Mouse (Mus musculus) c-Kit-positive CD71-negative TER-119-negative erythroid progenitor cells, embryonic 14.5 days (primary cell): ENCODE results near the gene Emd.

Source experiments
- DNase-seq: peaks from one replicate; pipeline ENCODE4 v3.0.0-alpha.2; 2013; ENCODE audit warnings: low read depth

Emd gene

DNA sequence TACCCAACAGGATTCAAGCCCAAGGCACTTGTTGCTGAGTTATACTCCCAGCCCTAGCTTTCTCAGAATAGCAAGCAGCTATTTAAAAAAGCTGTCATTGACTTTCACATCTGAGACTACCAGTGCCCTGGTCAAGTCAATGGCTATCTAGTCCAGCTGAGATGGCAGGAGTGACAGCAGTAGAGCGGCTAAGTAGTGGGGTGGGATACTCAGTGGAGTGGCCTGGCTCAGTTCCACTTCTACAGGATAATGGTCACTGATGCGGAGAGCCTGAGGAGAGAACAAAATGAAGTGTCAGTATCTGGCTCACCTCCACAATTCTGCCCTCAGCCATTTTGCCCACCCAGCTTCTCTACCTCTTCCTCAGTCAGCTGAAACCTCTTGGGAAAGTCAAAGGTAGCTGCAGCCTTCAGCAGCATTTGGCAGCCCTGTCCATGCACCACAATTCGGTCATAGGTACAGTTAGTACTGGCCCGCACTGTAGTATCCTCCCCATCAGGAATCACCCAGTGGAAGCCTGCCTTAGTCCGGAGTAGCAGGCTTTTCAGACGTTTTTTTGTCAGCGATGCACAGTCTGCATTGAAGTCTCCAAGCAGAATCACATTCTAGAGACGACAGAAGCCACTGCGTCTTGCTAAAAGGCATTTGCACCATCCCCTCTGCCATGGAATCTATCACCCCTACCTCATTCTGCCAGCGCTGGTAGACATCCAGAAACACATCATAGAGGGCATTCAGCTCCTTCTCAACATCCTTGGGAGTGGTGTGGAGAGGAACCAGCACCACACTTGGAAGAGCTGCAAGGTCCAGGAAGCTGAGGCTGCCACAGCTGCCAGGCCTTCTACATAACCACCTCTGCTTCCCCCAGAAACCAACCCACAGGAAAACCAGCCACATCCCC lies 19.2 kb downstream of the Emd start:
- no peak for DNase-seq

DNA sequence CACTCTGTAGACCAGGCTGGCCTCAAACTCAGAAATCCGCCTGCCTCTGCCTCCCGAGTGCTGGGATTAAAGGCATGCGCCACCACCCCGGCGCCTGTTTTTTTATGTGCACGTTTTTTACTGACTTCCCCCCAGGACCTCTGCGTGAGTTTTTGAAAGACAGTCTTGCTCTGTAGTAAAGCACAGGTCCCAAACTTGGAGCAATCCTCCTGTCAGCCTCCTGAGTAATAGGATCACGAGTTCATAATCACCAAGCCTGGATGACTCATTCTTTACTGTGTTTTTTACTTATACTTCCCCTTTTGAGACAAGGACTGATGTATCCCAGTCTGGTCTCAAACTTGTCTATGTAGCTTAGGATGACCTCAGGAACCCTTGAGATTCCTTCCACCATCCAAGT lies 23.4 kb downstream of the Emd start:
- no peak for DNase-seq

DNA sequence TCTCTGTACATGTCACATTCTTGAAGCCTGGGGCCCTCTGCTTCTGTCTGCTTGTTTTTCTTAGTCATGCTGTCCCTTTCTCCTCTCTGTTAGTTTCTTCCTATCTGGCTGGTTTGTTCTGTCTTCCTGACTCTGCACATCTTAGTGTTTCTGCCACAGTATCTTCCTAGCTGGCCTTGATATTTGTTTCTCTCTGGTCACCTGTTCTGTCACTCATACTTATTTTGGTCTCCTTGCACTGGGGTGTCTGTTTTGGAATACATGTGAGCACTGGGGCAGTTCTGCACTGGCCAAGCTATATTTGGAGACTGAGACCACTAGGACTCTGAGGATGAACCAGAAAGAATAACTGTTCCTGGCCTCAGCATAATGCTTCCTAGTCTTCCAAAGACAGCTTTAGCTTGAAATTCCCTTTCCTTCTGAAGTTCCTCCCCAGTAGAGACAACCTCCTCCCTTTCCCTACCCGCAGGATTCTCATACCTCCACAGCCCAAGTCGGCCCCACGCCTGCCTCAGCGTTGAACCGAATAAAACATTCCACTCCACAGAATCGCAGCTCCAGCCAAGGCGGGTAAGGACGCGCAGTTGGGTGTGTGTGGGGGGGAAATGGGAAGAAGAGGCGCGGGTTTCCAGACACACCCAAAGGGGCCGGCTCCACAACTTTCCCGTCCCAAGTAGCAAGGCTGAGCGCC lies 26.7 kb downstream of the Emd start:
- DNase-seq = no peak

DNA sequence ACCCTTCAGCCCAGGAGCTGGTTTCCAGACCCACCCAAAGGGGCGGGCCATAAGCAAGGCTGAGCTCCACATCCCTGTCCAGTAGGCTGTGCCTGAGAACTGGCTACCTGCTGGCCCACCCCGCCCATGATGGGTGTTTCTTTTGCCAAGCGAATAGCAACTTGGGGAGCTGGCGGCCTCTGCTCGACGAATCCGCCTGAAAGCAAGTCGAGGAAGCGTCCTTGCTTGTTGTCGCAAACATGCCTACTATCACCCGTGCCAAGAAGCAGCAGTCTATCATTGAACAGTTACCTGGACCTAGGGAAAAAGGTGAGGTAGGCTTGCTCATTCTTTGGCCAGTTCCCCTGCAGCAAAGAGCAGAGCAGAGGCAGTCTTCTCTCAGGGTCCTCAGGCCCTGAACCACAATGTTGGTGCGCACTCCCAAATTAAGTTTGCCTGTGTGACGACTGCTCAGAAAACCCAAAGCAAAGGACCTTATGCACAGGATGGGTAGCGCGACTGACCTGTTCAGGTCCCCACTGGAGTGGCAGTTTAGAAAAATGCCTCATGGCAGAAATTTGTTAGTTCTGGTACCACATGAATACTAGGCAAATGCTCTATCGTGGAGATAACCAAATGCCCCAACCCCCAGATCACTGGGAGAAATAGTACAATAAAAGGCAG lies 27.4 kb downstream of the Emd start, which contains the start of the genes Taz and Dnase1l1:
Gene Taz, plus strand, starts transcription at position 181 of the 663 bp plus-strand sequence.
Gene Dnase1l1, minus strand, starts transcription at position 606 of the 663 bp plus-strand sequence.
- DNase-seq = no peak

DNA sequence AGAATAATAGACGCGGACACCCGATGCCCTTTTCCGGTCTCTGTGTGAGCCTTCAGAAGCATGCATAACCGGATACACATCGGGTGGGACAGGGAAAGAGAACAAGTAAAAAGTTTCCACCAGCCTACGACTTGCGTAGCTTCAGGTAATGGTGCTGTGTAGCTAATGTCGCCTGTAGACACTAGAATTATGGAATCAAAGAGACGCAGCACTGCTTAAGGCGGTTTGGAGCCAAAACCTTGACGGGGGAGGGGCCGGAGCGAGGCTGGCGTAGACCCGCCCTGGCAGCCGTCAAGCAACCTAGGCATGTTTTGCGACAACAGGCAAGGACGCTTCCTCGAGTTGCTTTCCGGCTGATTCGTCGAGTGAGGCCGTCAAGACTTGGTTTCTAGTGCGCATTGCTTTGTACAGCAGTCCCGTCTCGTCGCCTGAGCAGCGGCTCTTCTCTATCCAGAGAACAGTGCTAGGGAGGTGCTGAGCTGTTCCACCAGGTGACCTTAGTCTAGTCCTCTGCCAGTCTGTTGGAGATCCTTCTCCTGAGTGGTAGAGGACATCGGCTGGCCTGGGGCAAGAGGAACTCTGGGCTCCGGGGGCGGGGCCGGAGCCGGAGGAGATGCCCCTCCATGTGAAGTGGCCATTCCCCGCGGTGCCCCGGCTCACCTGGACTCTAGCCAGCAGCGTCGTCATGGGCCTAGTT lies 28.1 kb downstream of the Emd start:
- DNase-seq = no peak

DNA sequence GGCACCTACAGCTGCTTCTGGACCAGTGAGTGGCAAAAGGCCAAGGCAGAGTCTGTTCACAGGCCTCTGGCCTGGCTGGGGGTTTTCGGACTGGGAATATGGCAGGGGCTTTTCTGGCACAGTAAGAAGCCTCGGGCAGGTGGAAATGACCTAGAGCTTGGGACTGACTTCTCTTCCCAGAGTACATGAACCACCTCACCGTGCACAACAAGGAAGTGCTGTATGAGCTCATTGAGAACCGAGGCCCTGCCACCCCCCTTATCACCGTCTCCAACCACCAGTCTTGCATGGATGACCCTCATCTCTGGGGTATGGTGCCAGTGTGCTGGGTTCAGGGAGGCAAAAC lies 28.6 kb downstream of the Emd start:
- no peak for DNase-seq

DNA sequence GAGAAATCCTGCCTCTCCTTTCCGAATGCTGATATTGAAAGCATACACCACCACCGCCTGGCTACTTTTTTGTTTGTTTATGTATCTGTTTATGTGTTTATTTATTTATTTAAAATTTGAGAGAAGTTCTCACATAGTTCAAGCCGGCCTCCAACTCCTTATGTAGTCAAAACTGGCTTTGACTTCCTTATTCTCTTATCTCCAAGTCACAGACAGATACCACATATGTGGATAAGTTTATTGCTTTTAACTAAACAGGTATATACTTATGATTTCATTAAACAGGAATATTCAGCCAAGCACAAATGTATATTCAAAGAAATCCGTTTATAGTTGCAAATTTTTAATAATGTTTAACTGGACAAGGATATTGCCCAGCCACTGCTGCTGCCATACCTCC lies 38.9 kb downstream of the Emd start:
- DNase-seq = no peak

DNA sequence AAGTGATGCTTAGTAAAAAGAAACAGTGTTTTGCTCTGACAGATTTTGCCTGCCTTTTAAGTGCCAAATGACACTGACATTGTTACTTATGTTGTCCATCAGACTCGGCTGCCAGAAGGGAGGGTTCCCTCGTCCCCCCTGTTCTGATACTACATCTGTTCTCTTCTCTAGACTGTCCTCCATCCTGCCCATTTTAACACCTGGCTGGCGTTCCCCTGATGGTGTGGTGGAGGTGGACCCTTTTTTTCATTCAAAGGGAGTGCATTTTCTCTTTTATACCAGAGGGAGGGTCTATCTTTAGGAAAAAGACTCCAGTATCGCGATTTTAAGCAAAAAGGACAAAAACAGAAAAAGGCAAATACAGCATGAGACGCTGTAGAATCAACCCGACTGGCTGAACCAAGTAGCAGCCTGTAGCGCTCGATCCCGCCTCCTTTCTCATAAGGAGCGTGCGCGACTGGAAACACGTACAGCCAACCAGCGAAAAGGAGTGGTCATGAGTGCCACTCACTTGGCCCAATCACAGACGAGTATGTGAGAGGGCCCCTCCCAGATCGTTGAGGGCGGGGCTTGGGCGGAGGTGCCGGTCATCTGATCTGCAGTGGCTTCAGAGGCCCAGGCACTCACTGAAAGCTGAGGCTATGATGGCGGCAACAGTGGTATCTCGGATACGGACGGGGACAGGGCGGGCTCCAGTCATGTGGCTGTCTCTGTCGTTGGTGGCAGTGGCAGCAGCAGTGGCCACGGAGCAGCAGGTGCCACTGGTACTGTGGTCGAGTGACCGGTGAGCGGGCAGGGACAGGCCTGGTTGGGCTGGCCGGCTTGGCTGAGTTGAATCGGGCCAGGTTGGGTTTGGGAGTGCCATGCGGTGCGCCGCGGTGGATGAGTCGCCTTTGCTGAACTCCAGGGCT lies 42.3 kb downstream of the Emd start, which contains the start of gene Atp6ap1:
Gene Atp6ap1, plus strand, starts transcription at position 560 of the 911 bp plus-strand sequence.
- DNase-seq = peak; percentile 81

DNA sequence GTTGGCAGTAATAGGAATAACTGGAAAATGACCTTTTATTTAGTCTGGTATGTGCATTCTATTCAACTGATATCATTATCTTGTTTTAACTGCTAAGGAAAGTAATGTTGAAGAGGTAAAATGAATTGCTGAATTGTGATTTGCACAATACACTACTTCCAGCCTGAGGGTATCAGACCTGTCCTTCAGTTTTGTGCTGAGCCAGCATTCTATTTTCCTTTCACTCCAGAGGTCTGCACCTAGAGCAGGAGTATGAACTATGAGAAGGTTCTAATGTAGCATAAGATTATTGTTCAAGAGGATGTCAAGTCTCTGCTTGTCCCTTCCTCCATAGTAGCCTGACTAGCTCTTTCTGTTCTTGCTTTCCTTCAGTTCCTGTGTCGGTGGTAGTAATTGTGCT lies 43.9 kb downstream of the Emd start:
- no peak for DNase-seq

DNA sequence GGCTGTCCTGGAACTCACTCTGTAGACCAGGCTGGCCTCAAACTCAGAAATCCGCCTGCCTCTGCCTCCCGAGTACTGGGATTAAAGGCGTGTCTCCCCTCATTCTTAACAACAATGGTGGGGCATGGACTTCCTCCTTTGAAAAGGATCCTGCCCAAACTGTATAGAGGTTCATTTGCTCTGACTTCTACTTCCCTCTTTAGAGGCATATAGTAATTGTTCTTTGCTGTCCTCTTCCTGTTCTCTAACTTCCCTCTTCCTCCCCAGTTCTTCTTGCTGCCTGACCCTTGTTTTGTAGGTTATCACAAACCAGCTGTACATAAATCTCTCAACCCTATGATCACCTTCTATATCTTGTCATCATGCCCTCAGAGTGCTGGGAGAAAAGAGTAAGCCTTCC lies 45.2 kb downstream of the Emd start:
- no peak for DNase-seq

DNA sequence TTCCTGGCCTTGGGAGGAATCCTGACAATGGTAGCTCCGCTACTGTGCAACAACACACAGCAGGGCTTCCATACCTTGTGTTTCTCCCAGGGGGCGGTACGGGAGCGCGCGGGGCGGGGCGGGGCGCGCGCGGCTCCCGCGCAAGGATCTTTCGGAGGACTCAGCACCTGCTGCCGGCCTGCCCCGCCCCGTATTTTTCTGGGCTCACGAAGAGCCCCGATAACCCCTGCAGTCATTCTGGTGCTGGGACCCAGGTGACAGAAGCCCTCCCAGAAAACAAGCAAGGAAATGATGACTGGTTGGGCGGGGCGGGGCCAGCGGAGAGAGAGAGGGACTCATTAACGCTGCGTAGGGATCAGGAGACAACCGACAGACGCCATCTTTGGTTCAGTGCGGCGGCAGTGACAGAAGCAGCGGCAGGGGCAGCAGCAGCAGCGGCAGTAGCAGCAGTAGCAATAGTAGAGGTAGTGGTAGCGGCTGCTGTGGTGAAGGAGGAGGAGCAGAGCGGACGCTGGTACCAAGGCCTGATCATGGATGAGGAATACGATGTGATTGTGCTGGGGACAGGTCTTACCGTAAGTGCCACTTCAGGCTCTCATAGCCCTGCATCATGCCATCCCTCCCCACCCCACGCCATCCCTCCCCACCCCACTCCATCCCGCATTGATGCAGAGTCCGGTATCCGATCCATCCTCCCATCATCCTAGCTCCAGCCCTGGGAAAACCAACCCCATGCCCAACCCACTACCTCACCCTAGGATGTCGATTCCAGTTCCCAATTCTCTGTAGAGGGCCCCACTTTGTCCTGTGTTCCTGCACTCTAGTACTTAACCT lies 50.6 kb downstream of the Emd start, which contains the start of gene Gdi1:
Gene Gdi1, plus strand, starts transcription at position 132 of the 834 bp plus-strand sequence.
- no peak for DNase-seq
